21 mouse cellular contexts compared by ENCODE assay signal in genomic region chr15:87518161-87518560, GRCm38 (mm10). TPM values are rescaled to one million over a fixed set of nuclear protein-coding genes. Genes with fewer than 3 reads are reported as not detected.
DNase-seq lines count a peak whose midpoint lies in the region; ATAC-seq and TF ChIP-seq lines count a peak whose summit lies in the region.
"Had no signal": no experiment of that assay in that cellular context is flagged by ENCODE, and none has a peak within 500 bp of the region (broad histone marks: within the 10 kb centered on the region; RNA-seq: fewer than 3 reads in every experiment).

No protein-coding gene starts in this region.

- H3K9ac ChIP-seq in heart, adult 2 months (ENCODE audit: low read depth, low read length), result no peak overlapping the region
- no peak overlapping the region for H3K9ac ChIP-seq in midbrain, postnatal 0 days (replicated peaks; ENCODE audit: low read length, poor library complexity, severe bottlenecking)
- H3K9ac ChIP-seq in midbrain, embryonic 14.5 days (replicated peaks; ENCODE audit: low read length), result no peak overlapping the region
- H3K9ac ChIP-seq: embryonic facial prominence, embryonic 12.5 days; forebrain, embryonic 13.5 days; forebrain, embryonic 15.5 days; forebrain, postnatal 0 days had no signal

- no peak for TF ChIP-seq CTCF in heart, adult 2 months (IDR thresholded peaks at IDR 0.05)
- no peak for TF ChIP-seq CTCF in layer of hippocampus, adult 2 months (conservative IDR thresholded peaks at IDR 0.05)
- no peak for TF ChIP-seq CTCF in midbrain, postnatal 0 days (IDR thresholded peaks at IDR 0.05)
- TF ChIP-seq CTCF in brain, embryonic 14.5 days (IDR thresholded peaks at IDR 0.05; ENCODE audit: borderline replicate concordance, extremely low read depth, insufficient read depth, insufficient read length), result no peak

- intact Hi-C loops in heart, adult 2 months (cut with DNase I), result no loop called here

- TF ChIP-seq EP300 in heart, adult 2 months (IDR thresholded peaks at IDR 0.05; ENCODE audit: insufficient read depth, low read depth, low read length), result no peak

- H3K4me2 ChIP-seq in midbrain, postnatal 0 days (ENCODE audit: low read depth, low read length, poor library complexity, severe bottlenecking), result no peak overlapping the region
- H3K4me2 ChIP-seq in midbrain, embryonic 14.5 days (ENCODE audit: low read length), result no peak overlapping the region
- H3K4me2 ChIP-seq: embryonic facial prominence, embryonic 12.5 days; forebrain, embryonic 13.5 days; forebrain, embryonic 15.5 days had no signal

- H3K4me3 ChIP-seq in heart, adult 2 months, result no peak overlapping the region
- H3K4me3 ChIP-seq in layer of hippocampus, adult 2 months, result no peak overlapping the region
- H3K4me3 ChIP-seq in midbrain, postnatal 0 days (ENCODE audit: low read depth, low read length), result no peak overlapping the region
- no peak overlapping the region for H3K4me3 ChIP-seq in midbrain, embryonic 14.5 days (replicated peaks; ENCODE audit: low read depth, low read length)
- H3K4me3 ChIP-seq: embryonic facial prominence, embryonic 10.5 days; embryonic facial prominence, embryonic 12.5 days; forebrain, embryonic 13.5 days; forebrain, embryonic 15.5 days had no signal

- DNase-seq in heart, adult 11 months, result peak; percentile 13
- no peak for DNase-seq in heart, adult 2 months
- DNase-seq in layer of hippocampus, adult 2 months (ENCODE audit: low spot score in 2 of 2), result no peak
- DNase-seq in layer of hippocampus, postnatal 25 days (ENCODE audit: extremely low spot score in 1 of 2, low spot score in 1 of 2), result no peak
- DNase-seq in midbrain, postnatal 0 days (ENCODE audit: low spot score), result peak; percentile 42
- DNase-seq in midbrain, embryonic 14.5 days, result no peak
- peak; percentile 16 for DNase-seq in brain, embryonic 14.5 days (ENCODE audit: low read depth)
- DNase-seq in right cerebral cortex, postnatal 10 days (ENCODE audit: low spot score in 2 of 2), result no peak
- DNase-seq: adrenal gland, adult 2 months; adrenal gland, postnatal 10 days; adrenal gland, postnatal 25 days; cerebellum, adult 11-12 months; cerebellum, adult 2 months; cerebellum, adult 9-11 months; cerebellum, postnatal 25 days; forebrain, postnatal 0 days had no signal

- H3K27me3 ChIP-seq in heart, adult 2 months (ENCODE audit: control insufficient read depth, insufficient read depth, low read length), result no peaks in the 10 kb centered on the region
- no peaks in the 10 kb centered on the region for H3K27me3 ChIP-seq in midbrain, postnatal 0 days (ENCODE audit: insufficient read depth, low read length)
- H3K27me3 ChIP-seq in midbrain, embryonic 14.5 days (ENCODE audit: control insufficient read depth, insufficient read depth, low read length), result no peaks in the 10 kb centered on the region
- H3K27me3 ChIP-seq: embryonic facial prominence, embryonic 12.5 days; forebrain, embryonic 13.5 days; forebrain, embryonic 15.5 days had no signal

- no peaks in the 10 kb centered on the region for H3K4me1 ChIP-seq in heart, adult 2 months (ENCODE audit: control insufficient read depth, insufficient read depth, low read length)
- no peaks in the 10 kb centered on the region for H3K4me1 ChIP-seq in midbrain, postnatal 0 days (ENCODE audit: insufficient read depth, low read length)
- H3K4me1 ChIP-seq in midbrain, embryonic 14.5 days (ENCODE audit: control insufficient read depth, insufficient read depth, low read length), result no peaks in the 10 kb centered on the region
- H3K4me1 ChIP-seq: embryonic facial prominence, embryonic 10.5 days; embryonic facial prominence, embryonic 12.5 days; forebrain, embryonic 13.5 days; forebrain, embryonic 15.5 days had no signal

- H3K9me3 ChIP-seq in midbrain, postnatal 0 days (ENCODE audit: low read length), result no peaks in the 10 kb centered on the region
- no peaks in the 10 kb centered on the region for H3K9me3 ChIP-seq in midbrain, embryonic 14.5 days (ENCODE audit: control insufficient read depth, low read length)
- H3K9me3 ChIP-seq: embryonic facial prominence, embryonic 10.5 days; embryonic facial prominence, embryonic 12.5 days; forebrain, embryonic 13.5 days; forebrain, embryonic 15.5 days had no signal

- no peak for ATAC-seq in midbrain, postnatal 0 days (ENCODE audit: low FRiP score)
- no peak for ATAC-seq in midbrain, embryonic 14.5 days (ENCODE audit: low FRiP score, low TSS enrichment)
- ATAC-seq: forebrain, embryonic 13.5 days; forebrain, embryonic 15.5 days; forebrain, postnatal 0 days had no signal

- H3K36me3 ChIP-seq in heart, adult 2 months (ENCODE audit: control insufficient read depth, insufficient read depth, low read length), result no peaks in the 10 kb centered on the region
- H3K36me3 ChIP-seq in midbrain, postnatal 0 days (ENCODE audit: insufficient read depth, low read length), result no peaks in the 10 kb centered on the region
- H3K36me3 ChIP-seq in midbrain, embryonic 14.5 days (ENCODE audit: control insufficient read depth, insufficient read depth, low read length), result no peaks in the 10 kb centered on the region
- H3K36me3 ChIP-seq: embryonic facial prominence, embryonic 10.5 days; embryonic facial prominence, embryonic 12.5 days; forebrain, embryonic 15.5 days had no signal

- H3K27ac ChIP-seq in heart, adult 2 months, result no peak overlapping the region
- H3K27ac ChIP-seq in layer of hippocampus, adult 2 months, result peak overlapping the region; percentile 28; the same call in 1 of the 2 replicates
- H3K27ac ChIP-seq in midbrain, postnatal 0 days (ENCODE audit: low read depth, low read length), result no peak overlapping the region
- no peak overlapping the region for H3K27ac ChIP-seq in midbrain, embryonic 14.5 days (replicated peaks; ENCODE audit: low read depth, low read length)
- H3K27ac ChIP-seq: embryonic facial prominence, embryonic 10.5 days; embryonic facial prominence, embryonic 12.5 days; forebrain, embryonic 13.5 days; forebrain, embryonic 15.5 days had no signal

- no peaks in the 10 kb centered on the region for H3K79me2 ChIP-seq in heart, adult 2 months (replicated peaks; ENCODE audit: control insufficient read depth, insufficient read depth, low read length)

- TF ChIP-seq POLR2A in heart, adult 2 months (IDR thresholded peaks at IDR 0.05; ENCODE audit: insufficient read depth, low read depth, low read length), result no peak
- no peak for TF ChIP-seq POLR2A in brain, embryonic 14.5 days (IDR thresholded peaks at IDR 0.05; ENCODE audit: borderline replicate concordance, extremely low read depth, insufficient read depth, insufficient read length, poor library complexity, severe bottlenecking)

RNA-seq across cellular contexts. Expression of gene Fam19a5, which starts 25.9 kb away (rescaled TPM):
- 1 to 10 TPM; 3.5 to 5.0 TPM for total RNA-seq in heart, adult 2 months (2021)
- polyA plus RNA-seq in heart, adult 2 months (2012; rRNA removed), result 3.9 and 4.2 TPM in 2 replicates
- total RNA-seq in layer of hippocampus, adult 2 months (2021), result 100 to 1,000 TPM; 135 to 141 TPM
- 100 to 1,000 TPM; 130 to 140 TPM for total RNA-seq in layer of hippocampus, postnatal 25 days (2021)
- 118 and 145 TPM in 2 replicates for total RNA-seq in midbrain, postnatal 0 days (2014; rRNA removed)
- 33.0 and 33.8 TPM in 2 replicates for polyA plus RNA-seq in midbrain, postnatal 0 days (2015; fragmentation: Nextera tagmentation; extraction: Ambion mirVana)
- 24.4 and 29.7 TPM in 2 replicates for polyA plus RNA-seq in midbrain, embryonic 14.5 days (2014; fragmentation: Nextera tagmentation; extraction: Ambion mirVana)
- 60.4 and 69.0 TPM in 2 replicates for polyA plus RNA-seq in brain, embryonic 14.5 days (2012; rRNA removed)
- total RNA-seq: MEL had no signal

Comparison
In these comparisons a context has a peak if more than half of its experiments do, and no peak if none do; other contexts are left out.
1. DNase-seq: peak in heart, adult 11 months (single experiment), midbrain, postnatal 0 days (single experiment) and brain, embryonic 14.5 days (single experiment); none in heart, adult 2 months (0 of 2), layer of hippocampus, adult 2 months (0 of 2), layer of hippocampus, postnatal 25 days (0 of 2), midbrain, embryonic 14.5 days (single experiment) and right cerebral cortex, postnatal 10 days (0 of 2).
2. RNA of gene Fam19a5, which starts 25.9 kb away (total RNA-seq): 118 to 145 TPM in midbrain, postnatal 0 days, 135 to 141 TPM in layer of hippocampus, adult 2 months and 130 to 140 TPM in layer of hippocampus, postnatal 25 days; 3.5 to 5.0 TPM in heart, adult 2 months; every median in the first group is over 10 times any median in the second.